Mouse (Mus musculus) hindbrain, embryonic 15.5 days (tissue): ENCODE measurements around the gene Skint2. TPM values are rescaled to one million over a fixed set of nuclear protein-coding genes. Genes with fewer than 3 reads are reported as not detected.

Experiments used
- ATAC-seq: fragments of 200-750 bp; cut with Nextera tagmentation; 2 replicates; pipeline ENCODE4 v1.8.0; 2017; ENCODE audit warnings: low read depth, moderate number of reproducible peaks, moderate TSS enrichment; ENCODE audit not compliant: low FRiP score
- H3K27ac ChIP-seq: fragments of 300-500 bp; sonication (generic); replicated peaks from 2 replicates; pipeline ENCODE4 v1.5.1; 2015; ENCODE audit warnings: mild to moderate bottlenecking, inconsistent platforms
- H3K27me3 ChIP-seq: fragments of 300-500 bp; sonication (generic); 2 replicates; pipeline ENCODE4 v1.6.1; 2015; ENCODE audit warnings: control low read depth, inconsistent platforms
- H3K36me3 ChIP-seq: fragments of 300-500 bp; sonication (generic); 2 replicates; pipeline ENCODE4 v1.6.1; 2015; ENCODE audit warnings: control low read depth, inconsistent platforms
- H3K4me1 ChIP-seq: fragments of 300-500 bp; sonication (generic); replicated peaks from 2 replicates; pipeline ENCODE4 v1.6.1; 2015; ENCODE audit warnings: control low read depth, inconsistent platforms
- H3K4me2 ChIP-seq: fragments of 300-500 bp; sonication (generic); 2 replicates; pipeline ENCODE4 v1.6.1; 2015; ENCODE audit warnings: moderate library complexity, mild to moderate bottlenecking, inconsistent platforms
- H3K4me3 ChIP-seq: fragments of 300-500 bp; sonication (generic); 2 replicates; pipeline ENCODE4 v1.5.1; 2015; ENCODE audit warnings: mild to moderate bottlenecking, inconsistent platforms
- H3K9ac ChIP-seq: fragments of 300-500 bp; sonication (generic); 2 replicates; pipeline ENCODE4 v1.6.1; 2015; ENCODE audit warnings: inconsistent platforms
- H3K9me3 ChIP-seq: fragments of 300-500 bp; sonication (generic); 2 replicates; pipeline ENCODE4 v1.6.1; 2016; ENCODE audit warnings: control low read depth, inconsistent platforms
- WGBS: fragments of 180-500 bp; shearing (Covaris S2); methylation state at CpG from one replicate; pipeline ENCODE4 v1.1.7; 2015; 5-methylcytosine and 5-hydroxymethylcytosine counted together
- polyA plus RNA-seq: library from polyadenylated mRNA; unstranded; fragments of >200 nt; fragmentation: Nextera tagmentation; extraction: Ambion mirVana; gene quantifications from 2 replicates; pipeline ENCODE4 v1.2.1, GENCODE M21; 2015

Skint2 gene
- polyA plus RNA-seq = not detected in 2 replicates

- no peaks in the 10 kb centered on the region for H3K36me3 ChIP-seq
- WGBS = 80% methylated on average over 2 of the region's 2 CpGs
- H3K27me3 ChIP-seq = no peaks in the 10 kb centered on the region
- no peak for ATAC-seq
- H3K27ac ChIP-seq = no peak within 1 kb of the TSS
- no peak within 1 kb of the TSS for H3K4me3 ChIP-seq
- H3K4me2 ChIP-seq = no peak within 1 kb of the TSS
- H3K9me3 ChIP-seq = 0 out of 2 replicates have a peak, but pooled peaks cover 2% of the 10 kb centered on the region
- H3K4me1 ChIP-seq = no peaks in the 10 kb centered on the region
- no peak within 1 kb of the TSS for H3K9ac ChIP-seq
Measured at GRCm38 (mm10) chr4:112556894-112557293, at the start of gene Skint2. TSS of gene Skint2 (plus strand) at chr4:112557194.

Other genes with a start within 250 kb of the Skint2 start
- gene Skint9, start 123.2 kb upstream of the Skint2 start, polyA plus RNA-seq = not detected in 2 replicates
- gene Skint10, start 217.7 kb downstream of the Skint2 start, polyA plus RNA-seq = not detected in 2 replicates